Comparison of ENCODE assay signal across 8 mouse cellular contexts in genomic region chr1:66815941-66816777, GRCm38 (mm10). TPM values are rescaled to one million over a fixed set of nuclear protein-coding genes. Genes with fewer than 3 reads are reported as not detected.
DNase-seq lines count a peak whose midpoint lies in the region; ATAC-seq and TF ChIP-seq lines count a peak whose summit lies in the region.

No protein-coding gene starts in this region.

- no peak for TF ChIP-seq POLR2A in brain, embryonic 14.5 days (IDR thresholded peaks at IDR 0.05; ENCODE audit: borderline replicate concordance, extremely low read depth, insufficient read depth, insufficient read length, poor library complexity, severe bottlenecking)

- H3K9ac ChIP-seq in heart, embryonic 12.5 days = peak overlapping the region; percentile 88
- H3K9ac ChIP-seq in kidney, embryonic 16.5 days (replicated peaks; ENCODE audit: low read length) = peak overlapping the region; percentile 87
- H3K9ac ChIP-seq in stomach, embryonic 14.5 days (replicated peaks; ENCODE audit: low read depth, low read length) = peak overlapping the region; percentile 85

- H3K4me2 ChIP-seq in heart, embryonic 12.5 days = peak overlapping the region; percentile 93
- H3K4me2 ChIP-seq in kidney, embryonic 16.5 days (replicated peaks; ENCODE audit: low read depth, low read length) = peak overlapping the region; percentile 73
- peak overlapping the region; percentile 75 for H3K4me2 ChIP-seq in stomach, embryonic 14.5 days (replicated peaks; ENCODE audit: low read depth, low read length)

- TF ChIP-seq CTCF in brain, embryonic 14.5 days (IDR thresholded peaks at IDR 0.05; ENCODE audit: borderline replicate concordance, extremely low read depth, insufficient read depth, insufficient read length) = no peak

- ATAC-seq in CD4-positive, CD25-positive, alpha-beta regulatory T cell, adult 4 months = peak; percentile 45
- peak; percentile 7; the same call in 1 of the 2 replicates for ATAC-seq in heart, embryonic 12.5 days (ENCODE audit: insufficient number of reproducible peaks, low FRiP score)
- ATAC-seq in kidney, embryonic 16.5 days (ENCODE audit: low FRiP score, low TSS enrichment) = peak; percentile 47
- peak; percentile 26 for ATAC-seq in stomach, embryonic 14.5 days (ENCODE audit: insufficient number of reproducible peaks, insufficient read depth, low FRiP score, low read depth)

- no peaks in the 10 kb centered on the region for H3K9me3 ChIP-seq in erythroblast, embryonic 14.5 days (ENCODE audit: control insufficient read depth, low read length)
- no peaks in the 10 kb centered on the region for H3K9me3 ChIP-seq in heart, embryonic 12.5 days (replicated peaks)
- no peaks in the 10 kb centered on the region for H3K9me3 ChIP-seq in kidney, embryonic 16.5 days (ENCODE audit: low read length)
- H3K9me3 ChIP-seq in stomach, embryonic 14.5 days (ENCODE audit: control insufficient read depth, low read depth, low read length) = no peaks in the 10 kb centered on the region

- H3K36me3 ChIP-seq in erythroblast, embryonic 14.5 days (ENCODE audit: control insufficient read depth) = no peaks in the 10 kb centered on the region
- H3K36me3 ChIP-seq in heart, embryonic 12.5 days = no peaks in the 10 kb centered on the region
- no peaks in the 10 kb centered on the region for H3K36me3 ChIP-seq in kidney, embryonic 16.5 days (ENCODE audit: insufficient read depth, low read length)
- no peaks in the 10 kb centered on the region for H3K36me3 ChIP-seq in stomach, embryonic 14.5 days (ENCODE audit: control insufficient read depth, insufficient read depth, low read length)

- H3K4me3 ChIP-seq in erythroblast, embryonic 14.5 days (replicated peaks) = peak overlapping the region; percentile 93
- H3K4me3 ChIP-seq in heart, embryonic 12.5 days = peak overlapping the region; percentile 80
- peak overlapping the region; percentile 80 for H3K4me3 ChIP-seq in kidney, embryonic 16.5 days (ENCODE audit: low read length)
- peak overlapping the region; percentile 72 for H3K4me3 ChIP-seq in stomach, embryonic 14.5 days (ENCODE audit: low read depth, low read length)

- H3K27ac ChIP-seq in heart, embryonic 12.5 days (ENCODE audit: poor library complexity, severe bottlenecking) = peak overlapping the region; percentile 96
- H3K27ac ChIP-seq in kidney, embryonic 16.5 days (ENCODE audit: low read length) = peak overlapping the region; percentile 97
- H3K27ac ChIP-seq in stomach, embryonic 14.5 days (ENCODE audit: low read length) = peak overlapping the region; percentile 95

- DNase-seq in brain, embryonic 14.5 days (ENCODE audit: low read depth) = peak; percentile 66
- DNase-seq in liver = peak; percentile 52
- DNase-seq in monocyte, adult 2 months (ENCODE audit: low read depth in 1 of 2, low spot score in 2 of 2) = peak; percentile 35 to 45

- peaks cover 32% of the 10 kb centered on the region for H3K4me1 ChIP-seq in erythroblast, embryonic 14.5 days (ENCODE audit: control insufficient read depth)
- peaks cover 8% of the 10 kb centered on the region for H3K4me1 ChIP-seq in heart, embryonic 12.5 days (replicated peaks)
- peaks cover 17% of the 10 kb centered on the region for H3K4me1 ChIP-seq in kidney, embryonic 16.5 days (ENCODE audit: insufficient read depth, low read length)
- peaks cover 8% of the 10 kb centered on the region; the same call in 1 of the 2 replicates for H3K4me1 ChIP-seq in stomach, embryonic 14.5 days (ENCODE audit: control insufficient read depth, insufficient read depth, low read length)

- WGBS in heart, embryonic 12.5 days = 1% methylated on average over 39 of the region's 39 CpGs
- WGBS in kidney, embryonic 16.5 days = under 1% methylated on average over 39 of the region's 39 CpGs
- under 1% methylated on average over 39 of the region's 39 CpGs for WGBS in stomach, embryonic 14.5 days

- H3K27me3 ChIP-seq in erythroblast, embryonic 14.5 days (ENCODE audit: control insufficient read depth) = peaks cover 3% of the 10 kb centered on the region
- no peaks in the 10 kb centered on the region for H3K27me3 ChIP-seq in heart, embryonic 12.5 days (replicated peaks)
- H3K27me3 ChIP-seq in kidney, embryonic 16.5 days (ENCODE audit: insufficient read depth, low read length) = no peaks in the 10 kb centered on the region
- H3K27me3 ChIP-seq in stomach, embryonic 14.5 days (ENCODE audit: control insufficient read depth, insufficient read depth, low read length) = no peaks in the 10 kb centered on the region

RNA-seq across cellular contexts. Expression of gene Kansl1l, which starts 1.2 kb away (rescaled TPM):
- polyA plus RNA-seq in CD4-positive, CD25-positive, alpha-beta regulatory T cell, adult 4 months (2017; shearing (Covaris generic)) = 10 to 100 TPM in 1 of 2 experiments, 1 to 10 TPM in 1; 9.6 to 13.5 TPM
- 14.0 TPM in 2 replicates for polyA plus RNA-seq in brain, embryonic 14.5 days (2012; rRNA removed)
- polyA plus RNA-seq in erythroblast, embryonic 14.5 days (2012) = 0.14 TPM in 1 of 2 replicates, not detected in the other
- 12.1 and 13.1 TPM in 2 replicates for polyA plus RNA-seq in heart, embryonic 12.5 days (2016; fragmentation: Nextera tagmentation; extraction: Ambion mirVana)
- polyA plus RNA-seq in kidney, embryonic 16.5 days (2015; fragmentation: Nextera tagmentation; extraction: Ambion mirVana) = 15.6 and 19.6 TPM in 2 replicates
- 16.1 and 17.2 TPM in 2 replicates for polyA plus RNA-seq in stomach, embryonic 14.5 days (2014; fragmentation: Nextera tagmentation; extraction: Ambion mirVana)

RNA-seq across cellular contexts. Expression of gene Acadl, which starts 46.9 kb away (rescaled TPM):
- polyA plus RNA-seq in CD4-positive, CD25-positive, alpha-beta regulatory T cell, adult 4 months (2017; shearing (Covaris generic)) = 10 to 100 TPM; 36.1 to 43.2 TPM
- polyA plus RNA-seq in brain, embryonic 14.5 days (2012; rRNA removed) = 9.6 and 18.0 TPM in 2 replicates
- polyA plus RNA-seq in erythroblast, embryonic 14.5 days (2012) = 0.47 and 0.61 TPM in 2 replicates
- 396 and 405 TPM in 2 replicates for polyA plus RNA-seq in heart, embryonic 12.5 days (2016; fragmentation: Nextera tagmentation; extraction: Ambion mirVana)
- polyA plus RNA-seq in kidney, embryonic 16.5 days (2015; fragmentation: Nextera tagmentation; extraction: Ambion mirVana) = 144 and 161 TPM in 2 replicates
- polyA plus RNA-seq in stomach, embryonic 14.5 days (2014; fragmentation: Nextera tagmentation; extraction: Ambion mirVana) = 100 and 114 TPM in 2 replicates

Comparison
In these comparisons a context has a peak if more than half of its experiments do, and no peak if none do; other contexts are left out.
1. Peak in every context shown above with its lines: DNase-seq, ATAC-seq, H3K4me3 ChIP-seq and H3K27ac ChIP-seq.